Mouse (Mus musculus) midbrain, postnatal 0 days (tissue): ENCODE measurements at regions not wholly inside any gene's neighbourhood (a gene's known extent, or its start where the extent isn't known, plus 50 kb on each side); places are given as distances from the start of the nearest gene placed in this dataset.

Source experiments
- ATAC-seq: fragments of 200-750 bp; cut with Nextera tagmentation; 2 replicates; pipeline ENCODE4 v1.8.0; 2017; ENCODE audit warnings: moderate number of reproducible peaks, mild to moderate bottlenecking, moderate TSS enrichment, moderate library complexity; ENCODE audit not compliant: low FRiP score
- DNase-seq: peaks from one replicate; pipeline ENCODE4 v3.0.0-alpha.2; 2015; ENCODE audit warnings: low spot score
- H3K27ac ChIP-seq: fragments of 300-500 bp; sonication (generic); 2 replicates; pipeline ENCODE4 v1.5.1; 2014; ENCODE audit warnings: low read depth, mild to moderate bottlenecking, low read length, mixed read lengths
- H3K27me3 ChIP-seq: fragments of 300-500 bp; sonication (generic); 2 replicates; pipeline ENCODE4 v1.6.1; 2014; ENCODE audit warnings: low read length, control low read depth, mixed read lengths; ENCODE audit not compliant: insufficient read depth
- H3K36me3 ChIP-seq: fragments of 300-500 bp; sonication (generic); 2 replicates; pipeline ENCODE4 v1.6.1; 2014; ENCODE audit warnings: low read length, control low read depth, mixed read lengths; ENCODE audit not compliant: insufficient read depth
- H3K4me1 ChIP-seq: fragments of 300-500 bp; sonication (generic); 2 replicates; pipeline ENCODE4 v1.6.1; 2014; ENCODE audit warnings: mild to moderate bottlenecking, control low read depth, antibody characterized with exemption, low read length, mixed read lengths; ENCODE audit not compliant: insufficient read depth
- H3K4me2 ChIP-seq: fragments of 300-500 bp; sonication (generic); 2 replicates; pipeline ENCODE4 v1.6.1; 2014; ENCODE audit warnings: low read depth, mild to moderate bottlenecking, low read length, mixed read lengths; ENCODE audit not compliant: poor library complexity, severe bottlenecking
- H3K4me3 ChIP-seq: fragments of 300-500 bp; sonication (generic); 2 replicates; pipeline ENCODE4 v1.5.1; 2014; ENCODE audit warnings: low read depth, mild to moderate bottlenecking, low read length, moderate library complexity
- H3K9ac ChIP-seq: fragments of 300-500 bp; sonication (generic); replicated peaks from 2 replicates; pipeline ENCODE4 v1.6.1; 2014; ENCODE audit warnings: mild to moderate bottlenecking, low read length, moderate library complexity, mixed read lengths; ENCODE audit not compliant: poor library complexity, severe bottlenecking
- H3K9me3 ChIP-seq: fragments of 300-500 bp; sonication (generic); 2 replicates; pipeline ENCODE4 v1.6.1; 2016; ENCODE audit warnings: low read length, control low read depth
- CTCF ChIP-seq: IDR thresholded peaks from 2 replicates; pipeline ENCODE4 v1.5.1; 2016; ENCODE audit warnings: antibody characterized with exemption, mild to moderate bottlenecking
- WGBS: fragments of 180-500 bp; shearing (Covaris S2); extraction: QIAGEN DNeasy Blood & Tissue Kit; methylation state at CpG from one replicate; pipeline ENCODE4 v1.1.7; 2014; 5-methylcytosine and 5-hydroxymethylcytosine counted together

GRCm38 (mm10) chr11:31815855-31816488, 56.0 kb upstream of the Cpeb4 start:
- WGBS = 71% methylated on average over 12 of the region's 12 CpGs
- no peaks in the 10 kb centered on the region; the same call in 1 of the 2 replicates for H3K4me1 ChIP-seq
- no peaks in the 10 kb centered on the region for H3K27me3 ChIP-seq
- no peak overlapping the region for H3K27ac ChIP-seq
- no peak overlapping the region for H3K4me2 ChIP-seq
- TF ChIP-seq CTCF = no peak
- DNase-seq (no peak), ATAC-seq (no peak)
- no peaks in the 10 kb centered on the region for H3K36me3 ChIP-seq
- H3K9me3 ChIP-seq = no peaks in the 10 kb centered on the region
- no peak overlapping the region for H3K9ac ChIP-seq
- no peak overlapping the region for H3K4me3 ChIP-seq

- no peak overlapping the region for H3K4me2 ChIP-seq
- H3K4me3 ChIP-seq = no peak overlapping the region
- no peak overlapping the region for H3K27ac ChIP-seq
- H3K9ac ChIP-seq = no peak overlapping the region
- no peaks in the 10 kb centered on the region for H3K27me3 ChIP-seq
- H3K4me1 ChIP-seq = peaks cover 5% of the 10 kb centered on the region; the same call in 1 of the 2 replicates
- DNase-seq (peak; percentile 70), ATAC-seq (peak; percentile 69)
- 30% methylated on average over 7 of the region's 7 CpGs for WGBS
- no peak for TF ChIP-seq CTCF
- no peaks in the 10 kb centered on the region for H3K9me3 ChIP-seq
- H3K36me3 ChIP-seq = no peaks in the 10 kb centered on the region
Measured at GRCm38 (mm10) chr11:31818032-31818431, 54.0 kb upstream of the Cpeb4 start.

- WGBS = 87% methylated on average over 4 of the region's 4 CpGs
- H3K4me3 ChIP-seq = no peak overlapping the region
- no peaks in the 10 kb centered on the region for H3K9me3 ChIP-seq
- H3K4me1 ChIP-seq = peaks cover 5% of the 10 kb centered on the region; the same call in 1 of the 2 replicates
- ATAC-seq = no peak
- no peak overlapping the region for H3K9ac ChIP-seq
- no peak for TF ChIP-seq CTCF
- DNase-seq = no peak
- no peaks in the 10 kb centered on the region for H3K36me3 ChIP-seq
- no peak overlapping the region for H3K27ac ChIP-seq
- no peak overlapping the region for H3K4me2 ChIP-seq
- no peaks in the 10 kb centered on the region for H3K27me3 ChIP-seq
Measured at GRCm38 (mm10) chr11:31819964-31820363, 52.0 kb upstream of the Cpeb4 start.

GRCm38 (mm10) chr11:31821479-31822411, 50.3 kb upstream of the Cpeb4 start:
- H3K9ac ChIP-seq = no peak overlapping the region
- ATAC-seq = peak; percentile 31; the same call in 1 of the 2 replicates
- peak overlapping the region; percentile 44; the same call in 1 of the 2 replicates for H3K27ac ChIP-seq
- H3K27me3 ChIP-seq = no peaks in the 10 kb centered on the region
- 69% methylated on average over 12 of the region's 12 CpGs for WGBS
- TF ChIP-seq CTCF = no peak
- peaks cover 5% of the 10 kb centered on the region; the same call in 1 of the 2 replicates for H3K4me1 ChIP-seq
- peak; percentile 63 for DNase-seq
- H3K4me2 ChIP-seq = no peak overlapping the region
- H3K9me3 ChIP-seq = no peaks in the 10 kb centered on the region
- H3K36me3 ChIP-seq = no peaks in the 10 kb centered on the region
- H3K4me3 ChIP-seq = no peak overlapping the region
